Comparison of ENCODE assay signal across 15 mouse cellular contexts in genomic region chr10:59977141-59977540, GRCm38 (mm10).
"Had no signal": no experiment of that assay in that cellular context is flagged by ENCODE, and none has a peak within 500 bp of the region (broad histone marks: within the 10 kb centered on the region; RNA-seq: fewer than 3 reads in every experiment).

No protein-coding gene starts in this region.

- H3K9ac ChIP-seq: kidney, embryonic 15.5 days; liver, embryonic 13.5 days; neural tube, embryonic 13.5 days; stomach, embryonic 15.5 days had no signal

- DNase-seq: kidney, adult 11 months; kidney, adult 8-10 months; kidney, postnatal 10 days; kidney, postnatal 36 days; layer of hippocampus, postnatal 36 days; liver, embryonic 13.5 days; lung, adult 2 months; lung, postnatal 36 days; midbrain, embryonic 14.5 days; thymus, postnatal 25 days had no signal

- H3K36me3 ChIP-seq: kidney, embryonic 15.5 days; liver, embryonic 13.5 days; neural tube, embryonic 13.5 days; stomach, embryonic 15.5 days had no signal

- H3K27ac ChIP-seq: liver, embryonic 13.5 days had no signal

- H3K9me3 ChIP-seq: kidney, embryonic 15.5 days; liver, embryonic 13.5 days; neural tube, embryonic 13.5 days; stomach, embryonic 15.5 days had no signal

- H3K27me3 ChIP-seq: kidney, embryonic 15.5 days; neural tube, embryonic 13.5 days; stomach, embryonic 15.5 days had no signal

- H3K4me2 ChIP-seq: kidney, embryonic 15.5 days; liver, embryonic 13.5 days; midbrain, embryonic 11.5 days; neural tube, embryonic 13.5 days; stomach, embryonic 15.5 days had no signal

- H3K4me3 ChIP-seq: kidney, embryonic 15.5 days; left cerebral cortex, adult 2 months; liver, embryonic 13.5 days; neural tube, embryonic 13.5 days; stomach, embryonic 15.5 days had no signal
